Mouse (Mus musculus) lung, adult 2 months (tissue): ENCODE results near the gene Tdpoz3. TPM values are rescaled to one million over a fixed set of nuclear protein-coding genes. Genes with fewer than 3 reads are reported as not detected.
"Not testable (repeated sequence)": the region's sequence is repeated elsewhere in the genome, so short reads cannot be mapped to it uniquely, and the experiment has no call there.

ENCODE experiments used
- DNase-seq: peaks from one replicate; pipeline ENCODE4 v3.0.0; 2022
- H3K4me1 ChIP-seq: fragments of 200-500 bp; 2 replicates; pipeline ENCODE4 v1.6.1; 2011; ENCODE audit warnings: low read length; ENCODE audit not compliant: control insufficient read depth, insufficient read depth
- H3K4me3 ChIP-seq: fragments of 200-500 bp; replicated peaks from 2 replicates; pipeline ENCODE3; 2011; ENCODE audit warnings: low read depth, mild to moderate bottlenecking, control low read depth, low read length; ENCODE audit errors: extremely low read depth
- WGBS: fragments of 180-500 bp; shearing (Covaris S2); methylation state at CpG from one replicate; pipeline ENCODE4 v1.1.7; 2018; 5-methylcytosine and 5-hydroxymethylcytosine counted together
- polyA plus RNA-seq: library from polyadenylated mRNA; depleted of rRNA; stranded (reverse); fragments of >200 nt; gene quantifications from 2 replicates; pipeline ENCODE4 v1.2.3, GENCODE M21; 2012; rRNA removed

Tdpoz3 gene
- polyA plus RNA-seq: not detected in 2 replicates

DNA sequence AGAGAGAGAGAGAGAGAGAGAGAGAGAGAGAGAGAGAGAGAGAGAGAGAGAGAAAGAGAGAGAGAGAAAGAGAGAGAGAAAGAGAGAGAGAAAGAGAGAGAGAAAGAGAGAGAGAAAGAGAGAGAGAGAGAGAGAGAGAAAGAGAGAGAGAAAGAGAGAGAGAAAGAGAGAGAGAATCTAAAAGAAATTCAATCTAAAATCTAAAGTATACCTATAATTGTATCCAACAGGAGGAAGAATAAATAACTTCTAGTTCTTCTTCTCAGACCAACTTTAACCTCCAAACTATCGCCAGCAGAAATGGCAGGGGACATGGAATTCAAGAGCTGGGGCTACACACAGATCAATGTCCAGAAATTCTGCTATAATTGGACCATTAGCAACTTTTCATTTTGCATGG, at the start of gene Tdpoz3:
Gene Tdpoz3 (plus strand): TSS at position 301 of the 400 bp plus-strand sequence.
- not testable (repeated sequence) for H3K4me3 ChIP-seq, DNase-seq, H3K4me1 ChIP-seq
- 68% methylated on average over 1 of the region's 1 CpGs for WGBS

DNA sequence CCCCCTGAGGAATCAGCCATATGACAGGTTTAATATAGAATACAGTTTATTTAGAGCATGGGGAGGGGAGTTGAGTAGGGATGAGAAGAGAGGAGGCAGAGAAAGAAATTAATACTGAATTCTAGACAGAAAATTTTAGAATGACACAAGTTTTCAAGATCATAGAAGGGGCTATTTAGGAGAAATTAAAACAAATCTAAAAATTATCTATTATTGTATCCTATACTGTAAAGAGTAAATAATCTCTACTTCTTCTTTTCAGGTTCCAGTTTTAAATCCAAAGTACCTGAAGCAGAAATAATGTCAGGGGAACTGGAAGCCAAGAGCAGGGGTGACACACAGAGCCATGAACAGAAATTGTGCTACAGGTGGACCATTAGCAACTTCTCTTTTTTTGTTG, 29.7 kb upstream of the Tdpoz3 start, which contains the start of gene Tdpoz4:
Gene Tdpoz4 (plus strand): TSS at position 301 of the 400 bp plus-strand sequence.
- not testable (repeated sequence) for DNase-seq, H3K4me1 ChIP-seq, H3K4me3 ChIP-seq

DNA sequence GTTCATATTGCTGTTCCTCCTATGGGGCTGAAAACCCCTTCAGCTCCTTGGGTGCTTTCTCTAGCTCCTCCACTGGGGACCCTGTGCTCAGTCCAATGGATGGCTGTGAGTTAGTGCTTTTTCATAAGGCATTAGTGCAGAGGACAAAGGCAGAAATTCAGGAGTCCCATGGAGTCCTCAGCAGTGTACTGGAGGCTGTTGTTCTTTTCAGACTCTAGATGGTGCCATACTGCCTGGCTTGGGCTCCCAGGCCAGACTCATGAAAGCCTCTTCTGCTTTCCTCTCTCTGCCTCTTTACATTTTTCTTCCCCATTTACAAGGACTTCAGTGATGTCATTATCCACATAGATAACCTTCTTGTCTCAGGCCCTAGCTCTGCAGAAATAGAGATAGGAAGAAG, 12.5 kb upstream of the Tdpoz3 start:
- not testable (repeated sequence) for H3K4me3 ChIP-seq, DNase-seq, H3K4me1 ChIP-seq

DNA sequence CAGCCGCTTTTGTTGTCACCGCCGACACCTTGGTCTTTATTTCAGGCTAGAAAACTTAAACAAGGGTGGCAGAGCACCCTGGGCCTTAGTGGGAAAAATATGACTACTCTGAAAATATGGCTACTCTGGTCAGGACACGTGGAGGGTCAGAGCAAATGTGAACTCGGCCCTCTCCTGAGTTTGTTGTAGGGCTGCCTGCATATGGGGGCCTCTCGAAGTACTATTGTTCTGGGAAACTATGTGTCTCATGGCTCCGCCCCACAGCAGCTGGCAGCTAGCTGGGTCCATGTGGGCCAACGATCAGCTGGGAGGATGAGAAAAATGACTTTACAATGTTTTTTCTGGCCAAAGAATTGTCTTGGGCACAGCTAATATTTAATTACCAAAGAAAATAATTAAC, 33.1 kb downstream of the Tdpoz3 start:
- not testable (repeated sequence) for H3K4me1 ChIP-seq, DNase-seq, H3K4me3 ChIP-seq
- 76% methylated on average over 8 of the region's 8 CpGs for WGBS

DNA sequence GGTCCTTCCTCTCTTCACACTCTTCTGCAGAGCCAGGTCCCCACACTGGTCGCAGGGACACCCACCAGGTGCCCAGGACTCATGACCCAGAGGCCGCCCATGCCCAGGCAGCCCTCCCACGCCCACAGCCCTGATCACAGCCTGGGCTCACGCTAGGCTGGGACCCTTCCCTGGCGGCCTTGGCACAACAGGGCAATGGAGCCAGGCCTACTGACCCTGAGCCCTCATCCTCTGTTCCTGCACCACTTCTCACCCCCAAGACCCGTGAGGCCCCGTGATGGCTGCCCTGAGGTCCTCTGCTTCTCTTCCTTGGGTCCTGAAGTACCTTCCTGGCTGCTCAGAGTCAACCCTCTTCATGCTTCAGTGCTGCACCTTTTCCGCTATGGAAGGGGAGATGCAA, 44.8 kb downstream of the Tdpoz3 start:
- not testable (repeated sequence) for H3K4me1 ChIP-seq, DNase-seq, H3K4me3 ChIP-seq
- WGBS: 72% methylated on average over 8 of the region's 8 CpGs

Other genes starting within 250 kb of the Tdpoz3 start
- not detected in 2 replicates for gene Tdpoz2, start 173.3 kb upstream of the Tdpoz3 start, polyA plus RNA-seq
- not detected in 2 replicates for gene Tdpoz1, start 149.7 kb upstream of the Tdpoz3 start, polyA plus RNA-seq
- gene Gm37596, start 132.9 kb upstream of the Tdpoz3 start, polyA plus RNA-seq: not detected in 2 replicates
- not detected in 2 replicates for gene Gm5773, start 53.0 kb upstream of the Tdpoz3 start, polyA plus RNA-seq
- gene Tdpoz4, start 29.6 kb upstream of the Tdpoz3 start, polyA plus RNA-seq: not detected in 2 replicates
- not detected in 2 replicates for gene Gm9117, start 117.5 kb downstream of the Tdpoz3 start, polyA plus RNA-seq
- not detected in 2 replicates for gene Tdpoz5, start 135.3 kb downstream of the Tdpoz3 start, polyA plus RNA-seq
- gene Gm9125, start 228.9 kb downstream of the Tdpoz3 start, polyA plus RNA-seq: not detected in 2 replicates
- not detected in 2 replicates for gene Gm10697, start 246.6 kb downstream of the Tdpoz3 start, polyA plus RNA-seq